Mouse (Mus musculus) megakaryocyte-erythroid progenitor cell, adult 5-6 weeks (primary cell): ENCODE measurements at regions not wholly inside any gene's neighbourhood (a gene's known extent, or its start where the extent isn't known, plus 50 kb on each side); places are given as distances from the start of the nearest gene placed in this dataset.

Source experiments
- ATAC-seq: replicated peaks from 2 replicates; pipeline ENCODE4 v1.8.0; 2016; ENCODE audit warnings: mild to moderate bottlenecking, inconsistent platforms; ENCODE audit not compliant: severe bottlenecking, poor library complexity, low FRiP score, low TSS enrichment

- ATAC-seq = no peak
Measured at GRCm38 (mm10) chr13:110854213-110854612, 400.6 kb upstream of the Actbl2 start.

- ATAC-seq = no peak
Measured at GRCm38 (mm10) chr13:110865902-110866512, 388.8 kb upstream of the Actbl2 start.

DNA sequence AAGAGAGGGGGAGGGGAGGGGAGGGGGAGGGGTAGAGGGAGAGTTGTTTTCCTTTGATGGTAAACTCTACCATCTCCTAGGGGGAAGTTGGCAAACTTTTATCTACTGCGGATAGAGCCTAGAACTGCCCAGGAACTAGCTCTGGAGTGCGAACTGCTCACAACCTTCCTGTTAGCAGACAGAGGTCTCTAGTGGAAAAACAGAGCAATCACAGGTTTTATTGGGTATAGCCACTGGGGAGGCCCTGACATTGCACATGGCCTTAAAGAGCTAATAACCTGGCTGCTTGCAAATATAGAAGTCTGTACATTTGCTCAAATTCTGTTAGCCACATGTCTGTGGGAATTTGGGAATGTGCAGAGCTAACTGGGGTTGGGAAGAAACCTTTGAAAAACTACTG lies 388.1 kb upstream of the Actbl2 start:
- no peak for ATAC-seq

- no peak for ATAC-seq
Measured at GRCm38 (mm10) chr13:110871125-110871775, 383.6 kb upstream of the Actbl2 start.

- no peak for ATAC-seq
Measured at GRCm38 (mm10) chr13:110871776-110872135, 383.1 kb upstream of the Actbl2 start.

DNA sequence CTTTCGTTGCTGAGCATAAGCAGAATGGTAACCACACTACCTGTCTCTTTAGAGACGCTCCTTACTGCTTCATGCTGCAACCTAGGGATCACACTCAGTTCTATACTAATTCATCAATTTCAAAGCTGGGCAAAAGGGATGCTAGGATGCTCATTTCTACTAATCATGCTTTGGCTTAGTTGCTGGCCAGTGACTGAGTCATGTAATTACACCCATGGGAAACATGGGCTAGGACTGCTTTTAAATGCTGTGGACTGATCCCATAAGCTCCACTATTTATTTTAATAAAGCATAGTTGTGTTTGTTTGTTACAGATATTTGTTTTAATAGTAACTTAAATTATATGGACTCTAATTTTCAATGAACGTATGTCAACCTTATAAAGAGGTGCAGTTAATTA lies 373.2 kb upstream of the Actbl2 start:
- no peak for ATAC-seq

DNA sequence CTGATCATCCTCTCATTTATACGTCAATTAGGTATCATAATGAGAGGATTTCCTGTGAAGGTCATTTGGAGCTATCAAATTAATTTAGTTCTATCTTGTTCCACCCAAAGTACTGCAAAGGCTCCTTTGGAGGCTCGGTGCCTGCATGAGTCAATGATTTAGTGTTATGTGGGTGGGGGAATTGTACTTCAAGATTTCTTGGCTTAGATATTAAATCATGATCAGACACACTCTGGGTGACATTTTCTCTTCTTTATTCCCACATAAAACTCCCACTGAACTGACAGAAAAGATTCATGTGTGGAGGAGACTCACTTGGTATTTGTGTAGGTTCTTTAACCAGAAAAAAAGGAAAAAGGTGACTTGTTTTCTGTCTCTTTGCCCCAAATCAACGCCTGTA lies 372.6 kb upstream of the Actbl2 start:
- ATAC-seq = no peak

DNA sequence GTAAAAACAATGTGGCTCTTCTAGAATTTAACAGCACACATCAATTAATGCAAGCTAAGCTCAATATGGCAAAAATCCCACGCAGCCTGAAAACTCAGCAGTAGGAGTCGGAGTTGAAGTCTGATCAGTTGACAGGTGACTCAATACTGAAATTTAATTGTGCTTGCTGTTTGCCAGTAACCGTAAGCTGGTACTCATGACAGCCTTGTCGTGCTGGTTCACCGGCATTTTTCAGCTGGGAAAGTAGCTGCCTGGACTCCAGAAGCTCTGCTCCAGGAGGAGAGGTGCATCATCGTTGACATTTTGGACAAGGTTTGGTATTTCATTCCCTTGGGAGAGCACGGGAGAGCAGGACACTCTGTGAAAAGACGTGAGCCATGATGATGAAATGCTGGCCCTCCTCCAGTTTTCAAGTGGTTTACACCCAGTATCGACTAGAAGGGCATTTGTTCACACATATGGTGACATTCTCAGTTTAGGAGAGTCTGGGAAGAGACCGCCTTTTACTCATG lies 372.1 kb upstream of the Actbl2 start:
- no peak for ATAC-seq

- no peak for ATAC-seq
Measured at GRCm38 (mm10) chr13:110893909-110894308, 360.9 kb upstream of the Actbl2 start.

GRCm38 (mm10) chr13:110895349-110895748 lies 359.5 kb upstream of the Actbl2 start:
- no peak for ATAC-seq

- no peak for ATAC-seq
Measured at GRCm38 (mm10) chr13:110895900-110896299, 358.9 kb upstream of the Actbl2 start.

GRCm38 (mm10) chr13:110897621-110898020 lies 357.2 kb upstream of the Actbl2 start:
- no peak for ATAC-seq

- ATAC-seq = peak; percentile 37; the same call in 1 of the 2 replicates
Measured at GRCm38 (mm10) chr13:110902994-110903644, 351.7 kb upstream of the Actbl2 start.

- no peak for ATAC-seq
Measured at GRCm38 (mm10) chr13:110907319-110907955, 347.4 kb upstream of the Actbl2 start.

DNA sequence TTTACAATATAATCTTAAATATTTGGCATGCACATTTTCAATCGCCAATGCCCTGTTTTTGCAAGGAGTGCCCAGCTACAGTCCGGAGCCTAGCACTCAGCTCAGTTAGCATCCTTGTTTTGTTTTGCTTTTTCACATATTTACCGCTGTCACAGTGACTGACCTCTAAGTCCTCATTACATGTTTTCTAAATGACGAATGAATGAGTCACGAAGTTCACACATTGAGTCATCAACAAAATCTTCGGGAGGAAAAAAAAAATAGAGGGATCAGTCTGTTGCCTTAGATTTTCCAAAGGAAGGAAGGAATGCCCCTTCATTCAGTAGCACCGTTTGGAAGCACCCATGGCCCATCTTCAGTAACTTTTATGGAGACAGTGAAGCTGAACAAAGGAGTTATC lies 342.9 kb upstream of the Actbl2 start:
- no peak for ATAC-seq

GRCm38 (mm10) chr13:110913177-110913576 lies 341.6 kb upstream of the Actbl2 start:
- ATAC-seq = no peak

DNA sequence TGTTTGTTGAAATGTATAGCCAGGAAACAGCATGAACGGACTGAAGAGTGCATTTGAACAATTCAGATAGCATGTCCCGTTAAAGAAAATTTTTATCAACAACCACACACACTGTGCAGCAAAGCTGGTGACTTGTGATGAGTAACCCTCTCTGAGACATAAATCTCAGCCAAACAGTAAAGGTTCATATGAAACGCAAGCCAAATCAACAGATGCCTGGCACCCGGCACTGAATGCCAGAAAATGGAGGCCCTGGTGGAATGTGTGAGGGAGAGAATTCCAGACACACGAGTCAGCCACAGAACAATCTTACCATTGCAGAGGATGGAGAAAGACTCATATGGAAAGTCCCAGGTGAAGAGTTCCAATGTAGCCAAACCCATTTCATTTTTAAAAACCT lies 341.1 kb upstream of the Actbl2 start:
- no peak for ATAC-seq

GRCm38 (mm10) chr13:110915161-110915560 lies 339.7 kb upstream of the Actbl2 start:
- no peak for ATAC-seq

DNA sequence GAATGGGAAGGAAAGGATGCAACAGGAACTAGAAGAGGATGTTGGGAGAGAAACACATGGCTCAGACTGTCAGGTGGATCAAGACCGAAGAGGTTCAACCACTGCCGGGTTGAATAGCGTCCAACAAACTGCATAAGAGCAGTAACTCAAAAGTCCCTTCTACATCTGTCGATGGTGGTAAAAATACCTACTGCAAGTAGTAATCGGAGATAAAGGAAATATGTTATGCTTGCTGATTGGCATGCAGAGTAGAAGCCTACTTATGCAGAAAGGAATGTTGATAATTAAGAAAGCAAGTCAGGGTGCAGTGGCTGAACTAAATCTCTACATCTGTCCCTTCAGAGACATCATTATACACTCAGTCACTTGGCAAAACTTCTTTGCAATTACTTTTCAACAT lies 330.9 kb upstream of the Actbl2 start:
- no peak for ATAC-seq

DNA sequence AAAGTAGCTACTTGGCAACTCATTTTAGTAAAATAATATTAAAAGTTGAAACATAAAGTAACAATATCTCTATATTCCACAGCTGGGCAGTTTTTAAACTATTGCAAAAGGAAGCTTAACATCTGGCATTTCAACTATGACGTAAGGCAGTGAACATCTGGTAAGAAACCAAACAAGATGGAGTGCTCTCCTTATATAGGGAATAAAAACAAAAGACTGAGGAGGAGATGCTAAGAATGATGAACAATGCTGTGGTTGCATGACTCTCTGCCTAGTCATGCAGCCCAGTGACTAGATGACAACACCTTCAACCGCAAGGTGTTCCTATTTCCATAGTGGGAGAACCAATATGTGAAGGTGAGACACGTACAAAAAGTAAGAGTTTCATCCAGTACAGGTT lies 329.9 kb upstream of the Actbl2 start:
- no peak for ATAC-seq
